Mouse (Mus musculus) layer of hippocampus, adult 9-10 months (tissue): Measurements from ENCODE around the gene Gcgr.
A peak's percentile ranks its signal among the peaks of the same experiment; 100 is the strongest.
"Not testable (repeated sequence)": the region's sequence is repeated elsewhere in the genome, so short reads cannot be mapped to it uniquely, and the experiment has no call there.

Source experiments
- DNase-seq: peaks from one replicate; pipeline ENCODE4 v3.0.0; 2022; ENCODE audit warnings: low spot score

Gcgr gene

GRCm38 (mm10) chr11:120538485-120538884, 8.0 kb downstream of the Gcgr start:
- DNase-seq: no peak

GRCm38 (mm10) chr11:120538955-120539284, 8.4 kb downstream of the Gcgr start:
- no peak for DNase-seq

GRCm38 (mm10) chr11:120539285-120540014, 9.0 kb downstream of the Gcgr start:
- no peak for DNase-seq

GRCm38 (mm10) chr11:120541907-120542306, 11.4 kb downstream of the Gcgr start:
- DNase-seq: no peak

GRCm38 (mm10) chr11:120542376-120542775, 11.9 kb downstream of the Gcgr start:
- no peak for DNase-seq

- DNase-seq: no peak
These were observed 15.5 kb downstream of the Gcgr start for GRCm38 (mm10) chr11:120545964-120546363.

- DNase-seq: no peak
These were observed 17.0 kb downstream of the Gcgr start for GRCm38 (mm10) chr11:120547469-120547868.

GRCm38 (mm10) chr11:120548214-120548613, 17.7 kb downstream of the Gcgr start:
- DNase-seq: no peak

- DNase-seq: no peak
These were observed 18.3 kb downstream of the Gcgr start for GRCm38 (mm10) chr11:120548786-120549167.

- peak; percentile 64 for DNase-seq
These were observed 18.9 kb downstream of the Gcgr start, which contains the start of gene Mcrip1 for GRCm38 (mm10) chr11:120549168-120549945. Mcrip1 (minus strand) TSS chr11:120549727.

GRCm38 (mm10) chr11:120549986-120550809, 19.7 kb downstream of the Gcgr start:
- DNase-seq: no peak

- no peak for DNase-seq
These were observed 20.4 kb downstream of the Gcgr start, which contains the start of gene Ppp1r27 for GRCm38 (mm10) chr11:120550810-120551440. Ppp1r27 (minus strand) TSS chr11:120551132.

- DNase-seq: no peak
These were observed 22.2 kb downstream of the Gcgr start for GRCm38 (mm10) chr11:120552736-120553135.

GRCm38 (mm10) chr11:120554834-120555233, 24.3 kb downstream of the Gcgr start:
- DNase-seq: no peak

- no peak for DNase-seq
These were observed 24.8 kb downstream of the Gcgr start for GRCm38 (mm10) chr11:120555260-120555659.

- DNase-seq: not testable (repeated sequence)
These were observed 28.3 kb downstream of the Gcgr start for GRCm38 (mm10) chr11:120558843-120559242.

GRCm38 (mm10) chr11:120560952-120561728, 30.6 kb downstream of the Gcgr start:
- no peak for DNase-seq

GRCm38 (mm10) chr11:120562949-120563348, 32.5 kb downstream of the Gcgr start:
- DNase-seq: no peak

GRCm38 (mm10) chr11:120565114-120565513, 34.6 kb downstream of the Gcgr start:
- DNase-seq: no peak

GRCm38 (mm10) chr11:120568324-120568723, 37.8 kb downstream of the Gcgr start:
- no peak for DNase-seq

GRCm38 (mm10) chr11:120571122-120571521, 40.6 kb downstream of the Gcgr start:
- DNase-seq: no peak
